Mouse (Mus musculus): Measurements from ENCODE around the gene Rtn3.

DNA sequence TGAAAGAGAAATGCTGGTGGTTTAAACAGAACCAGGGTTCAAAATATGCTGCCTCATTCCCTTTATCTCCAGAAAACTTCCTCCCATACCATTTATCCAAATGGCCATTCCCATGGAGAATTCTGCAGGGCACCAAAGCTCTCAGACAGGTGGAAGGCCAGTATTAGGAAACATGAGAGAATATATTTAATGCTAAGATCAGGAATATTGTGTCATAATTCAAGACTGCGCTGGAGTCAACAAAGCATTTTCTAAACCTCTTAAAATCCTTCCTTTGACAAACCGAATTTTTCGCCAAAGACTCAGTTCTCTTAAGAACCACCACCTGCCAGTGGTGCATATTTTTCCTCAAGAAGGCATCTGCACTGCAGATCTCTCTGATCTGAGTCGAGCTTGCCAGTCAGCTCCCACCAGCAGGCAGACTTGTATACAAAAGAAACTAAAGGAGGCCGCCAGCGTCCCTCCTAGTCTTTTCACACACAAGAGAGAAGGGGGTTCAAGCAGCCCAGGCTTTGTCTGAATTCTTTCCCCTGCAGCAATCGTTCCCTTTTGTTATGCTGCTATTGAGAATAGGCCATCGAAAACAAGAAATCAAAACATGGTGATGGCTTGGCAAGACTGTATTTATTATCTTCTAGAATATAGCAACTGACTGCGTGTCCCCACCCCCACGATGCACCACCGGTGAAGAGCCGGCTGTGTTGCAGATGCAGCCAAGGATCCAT, 1.4 kb downstream of the Rtn3 start:
- TF ChIP-seq CTCF (IDR thresholded peaks at IDR 0.05; ENCODE audit: low read depth): no peak
- no peak for TF ChIP-seq EP300 (optimal IDR thresholded peaks at IDR 0.05)
